In genomic region chr2:134826111-134827005, GRCm38 (mm10) we compare ENCODE assay signal across 8 mouse cellular contexts. TPM values are rescaled to one million over a fixed set of nuclear protein-coding genes. Genes with fewer than 3 reads are reported as not detected.
A peak's percentile ranks its signal among the peaks of the same experiment; 100 is the strongest.
DNase-seq lines count a peak whose midpoint lies in the region; ATAC-seq lines count a peak whose summit lies in the region.

No protein-coding gene starts in this region.

- H3K36me3 ChIP-seq in lung, embryonic 16.5 days (ENCODE audit: control insufficient read depth, insufficient read depth, low read length), result no peaks in the 10 kb centered on the region
- no peaks in the 10 kb centered on the region for H3K36me3 ChIP-seq in limb, embryonic 13.5 days
- no peaks in the 10 kb centered on the region for H3K36me3 ChIP-seq in stomach, embryonic 16.5 days (ENCODE audit: control insufficient read depth, insufficient read depth, low read length)

- peak; percentile 21 for DNase-seq in cerebellum, adult 9-11 months
- DNase-seq in cerebellum, adult 11-12 months, result no peak
- no peak for DNase-seq in lung, postnatal 4 days

- H3K9me3 ChIP-seq in lung, embryonic 16.5 days (ENCODE audit: control insufficient read depth, low read length), result no peaks in the 10 kb centered on the region
- H3K9me3 ChIP-seq in limb, embryonic 13.5 days, result no peaks in the 10 kb centered on the region
- no peaks in the 10 kb centered on the region for H3K9me3 ChIP-seq in stomach, embryonic 16.5 days (replicated peaks; ENCODE audit: control insufficient read depth, low read length)

- no peaks in the 10 kb centered on the region for H3K27me3 ChIP-seq in lung, embryonic 16.5 days (ENCODE audit: control insufficient read depth, insufficient read depth, low read depth, low read length)
- H3K27me3 ChIP-seq in limb, embryonic 13.5 days, result no peaks in the 10 kb centered on the region
- no peaks in the 10 kb centered on the region for H3K27me3 ChIP-seq in stomach, embryonic 16.5 days (ENCODE audit: control insufficient read depth, insufficient read depth, low read length)

- peak; percentile 82 for ATAC-seq in lung, embryonic 16.5 days (ENCODE audit: low read depth)
- 0 out of 2 replicates have a peak, but pooled peaks have one; percentile 19 for ATAC-seq in limb, embryonic 13.5 days (ENCODE audit: low FRiP score, low read depth)
- peak; percentile 88 for ATAC-seq in stomach, embryonic 16.5 days (ENCODE audit: insufficient read depth, low FRiP score)
- no peak for ATAC-seq in granulocyte monocyte progenitor cell, adult 5-6 weeks (replicated peaks; ENCODE audit: poor library complexity, severe bottlenecking)
- ATAC-seq in erythroid progenitor cell, adult 5-6 weeks (replicated peaks; ENCODE audit: low FRiP score, poor library complexity, severe bottlenecking), result no peak

- no peak overlapping the region for H3K9ac ChIP-seq in lung, embryonic 16.5 days (ENCODE audit: low read length)
- H3K9ac ChIP-seq in limb, embryonic 13.5 days, result no peak overlapping the region
- H3K9ac ChIP-seq in stomach, embryonic 16.5 days (ENCODE audit: low read length), result no peak overlapping the region

- H3K4me2 ChIP-seq in lung, embryonic 16.5 days (ENCODE audit: low read depth, low read length), result no peak overlapping the region
- H3K4me2 ChIP-seq in limb, embryonic 13.5 days (replicated peaks), result no peak overlapping the region
- H3K4me2 ChIP-seq in stomach, embryonic 16.5 days (ENCODE audit: low read depth, low read length), result peak overlapping the region; percentile 16; the same call in 1 of the 2 replicates

- WGBS in lung, embryonic 16.5 days, result 23% methylated on average over 8 of the region's 8 CpGs
- 36% methylated on average over 8 of the region's 8 CpGs for WGBS in limb, embryonic 13.5 days
- WGBS in stomach, embryonic 16.5 days, result 33% methylated on average over 8 of the region's 8 CpGs

- H3K4me3 ChIP-seq in lung, embryonic 16.5 days (ENCODE audit: low read length), result no peak overlapping the region
- no peak overlapping the region for H3K4me3 ChIP-seq in limb, embryonic 13.5 days
- H3K4me3 ChIP-seq in stomach, embryonic 16.5 days (replicated peaks; ENCODE audit: low read length), result no peak overlapping the region

- peak overlapping the region; percentile 11; the same call in 1 of the 2 replicates for H3K27ac ChIP-seq in lung, embryonic 16.5 days (ENCODE audit: low read length)
- no peak overlapping the region for H3K27ac ChIP-seq in limb, embryonic 13.5 days
- peak overlapping the region; percentile 5 for H3K27ac ChIP-seq in stomach, embryonic 16.5 days (ENCODE audit: low read length)

- H3K4me1 ChIP-seq in lung, embryonic 16.5 days (replicated peaks; ENCODE audit: control insufficient read depth, insufficient read depth, low read length), result peaks cover 20% of the 10 kb centered on the region
- peaks cover 16% of the 10 kb centered on the region for H3K4me1 ChIP-seq in limb, embryonic 13.5 days
- peaks cover 8% of the 10 kb centered on the region for H3K4me1 ChIP-seq in stomach, embryonic 16.5 days (ENCODE audit: control insufficient read depth, insufficient read depth, low read length)

RNA-seq across cellular contexts. Expression of gene Plcb1, which starts 40.5 kb away (rescaled TPM):
- 10.7 and 11.8 TPM in 2 replicates for polyA plus RNA-seq in lung, embryonic 16.5 days (2015; fragmentation: Nextera tagmentation; extraction: Ambion mirVana)
- 13.2 and 15.5 TPM in 2 replicates for polyA plus RNA-seq in limb, embryonic 13.5 days (2015; fragmentation: Nextera tagmentation; extraction: Ambion mirVana)
- polyA plus RNA-seq in stomach, embryonic 16.5 days (2015; fragmentation: Nextera tagmentation; extraction: Ambion mirVana), result 9.2 and 11.9 TPM in 2 replicates
- 7.9 and 9.6 TPM in 2 replicates for total RNA-seq in granulocyte monocyte progenitor cell, adult 5-6 weeks (2014; fragmentation: Nextera tagmentation)
- 5.5 and 8.2 TPM in 2 replicates for total RNA-seq in granulocyte monocyte progenitor cell, adult 5-6 weeks (2017)
- total RNA-seq in erythroid progenitor cell, adult 5-6 weeks (2015; ENCODE audit: low replicate concordance), result 0.72 and 2.1 TPM in 2 replicates
- total RNA-seq in erythroid progenitor cell, adult 5-6 weeks (2017; ENCODE audit: low replicate concordance), result 1.0 TPM in 1 of 2 replicates, not detected in the other

Comparison
In these comparisons a context has a peak if more than half of its experiments do, and no peak if none do; other contexts are left out.
1. ATAC-seq: peak in lung, embryonic 16.5 days (single experiment), limb, embryonic 13.5 days (single experiment) and stomach, embryonic 16.5 days (single experiment); none in granulocyte monocyte progenitor cell, adult 5-6 weeks (single experiment) and erythroid progenitor cell, adult 5-6 weeks (single experiment).